Mouse (Mus musculus) embryonic facial prominence, embryonic 10.5 days (tissue): Measurements from ENCODE around the gene Cdon. TPM values are rescaled to one million over a fixed set of nuclear protein-coding genes. Genes with fewer than 3 reads are reported as not detected.

Source experiments
- DNase-seq: peaks from one replicate; pipeline ENCODE4 v3.0.0-alpha.2; 2017; ENCODE audit warnings: low spot score
- H3K27ac ChIP-seq: fragments of 300-500 bp; sonication (generic); replicated peaks from 2 replicates; pipeline ENCODE4 v1.5.1; 2016; ENCODE audit warnings: mild to moderate bottlenecking
- H3K27me3 ChIP-seq: fragments of 300-500 bp; sonication (generic); replicated peaks from 2 replicates; pipeline ENCODE4 v1.6.1; 2016; ENCODE audit warnings: low read depth, mild to moderate bottlenecking; ENCODE audit not compliant: poor library complexity, severe bottlenecking
- H3K36me3 ChIP-seq: fragments of 300-500 bp; sonication (generic); replicated peaks from 2 replicates; pipeline ENCODE4 v1.6.1; 2016; ENCODE audit warnings: mild to moderate bottlenecking, moderate library complexity
- H3K4me1 ChIP-seq: fragments of 300-500 bp; sonication (generic); 2 replicates; pipeline ENCODE4 v1.6.1; 2016
- H3K4me3 ChIP-seq: fragments of 300-500 bp; sonication (generic); 2 replicates; pipeline ENCODE4 v1.5.1; 2016; ENCODE audit warnings: mild to moderate bottlenecking, moderate library complexity
- H3K9me3 ChIP-seq: fragments of 300-500 bp; sonication (generic); 2 replicates; pipeline ENCODE4 v1.6.1; 2016; ENCODE audit warnings: mild to moderate bottlenecking
- WGBS: fragments of 180-500 bp; shearing (Covaris S2); methylation state at CpG from one replicate; pipeline ENCODE4 v1.1.7; 2016; 5-methylcytosine and 5-hydroxymethylcytosine counted together
- polyA plus RNA-seq: library from polyadenylated mRNA; unstranded; fragments of >200 nt; fragmentation: Nextera tagmentation; extraction: Ambion mirVana; gene quantifications from 2 replicates; pipeline ENCODE4 v1.2.1, GENCODE M21; 2016

Cdon gene
- polyA plus RNA-seq, 1 experiment from 2014 or later: 9.9 TPM

GRCm38 (mm10) chr9:35439754-35440153 lies 18.8 kb downstream of the Cdon start:
- Histone ChIP-seq H3K27me3 (peaks cover 47% of the 10 kb centered on the region), H3K9me3 (no peaks in the 10 kb centered on the region), H3K4me3 (no peak overlapping the region), H3K4me1 (peaks cover 50% of the 10 kb centered on the region), H3K27ac (no peak overlapping the region), H3K36me3 (no peaks in the 10 kb centered on the region; the same call in 1 of the 2 replicates)
- no peak for DNase-seq

GRCm38 (mm10) chr9:35442476-35442875 lies 21.5 kb downstream of the Cdon start:
- Histone ChIP-seq H3K36me3 (peaks cover 7% of the 10 kb centered on the region), H3K4me1 (peaks cover 47% of the 10 kb centered on the region), H3K4me3 (no peak overlapping the region), H3K9me3 (no peaks in the 10 kb centered on the region), H3K27ac (0 out of 2 replicates have a peak overlapping the region, but pooled peaks have one; percentile 24), H3K27me3 (peaks cover 63% of the 10 kb centered on the region)
- DNase-seq: no peak
- 19% methylated on average over 5 of the region's 5 CpGs for WGBS

GRCm38 (mm10) chr9:35443618-35444511 lies 22.9 kb downstream of the Cdon start:
- Histone ChIP-seq H3K4me1 (peaks cover 44% of the 10 kb centered on the region), H3K27ac (peak overlapping the region; percentile 66), H3K9me3 (no peaks in the 10 kb centered on the region), H3K4me3 (peak overlapping the region; percentile 28; the same call in 1 of the 2 replicates), H3K27me3 (peaks cover 55% of the 10 kb centered on the region), H3K36me3 (peaks cover 11% of the 10 kb centered on the region)
- WGBS: 18% methylated on average over 13 of the region's 13 CpGs
- peak; percentile 71 for DNase-seq

GRCm38 (mm10) chr9:35444512-35444886 lies 23.6 kb downstream of the Cdon start:
- H3K27me3 ChIP-seq: peaks cover 54% of the 10 kb centered on the region
- H3K9me3 ChIP-seq: no peaks in the 10 kb centered on the region
- H3K27ac ChIP-seq: peak overlapping the region; percentile 66
- 49% methylated on average over 8 of the region's 8 CpGs for WGBS
- DNase-seq: no peak
- H3K4me3 ChIP-seq: no peak overlapping the region
- H3K36me3 ChIP-seq: peaks cover 11% of the 10 kb centered on the region
- H3K4me1 ChIP-seq: peaks cover 43% of the 10 kb centered on the region

GRCm38 (mm10) chr9:35446916-35447315 lies 26.0 kb downstream of the Cdon start:
- Histone ChIP-seq H3K4me1 (peaks cover 43% of the 10 kb centered on the region), H3K27ac (no peak overlapping the region)
- 38% methylated on average over 4 of the region's 4 CpGs for WGBS

GRCm38 (mm10) chr9:35453311-35453710 lies 32.4 kb downstream of the Cdon start:
- H3K4me3 ChIP-seq: no peak overlapping the region
- no peak for DNase-seq
- peaks cover 73% of the 10 kb centered on the region for H3K36me3 ChIP-seq
- peaks cover 7% of the 10 kb centered on the region; the same call in 1 of the 2 replicates for H3K4me1 ChIP-seq
- no peaks in the 10 kb centered on the region for H3K9me3 ChIP-seq
- WGBS: 66% methylated on average over 6 of the region's 6 CpGs
- no peak overlapping the region for H3K27ac ChIP-seq
- peaks cover 16% of the 10 kb centered on the region for H3K27me3 ChIP-seq

More at GRCm38 (mm10) chr9:35446916-35447315, 26.0 kb downstream of the Cdon start:
- H3K4me3 ChIP-seq: no peak overlapping the region
- H3K36me3 ChIP-seq: peaks cover 16% of the 10 kb centered on the region
- peak; percentile 22 for DNase-seq
- peaks cover 42% of the 10 kb centered on the region for H3K27me3 ChIP-seq
- no peaks in the 10 kb centered on the region for H3K9me3 ChIP-seq

GRCm38 (mm10) chr9:35459594-35459993 lies 38.7 kb downstream of the Cdon start:
- Histone ChIP-seq H3K9me3 (no peaks in the 10 kb centered on the region), H3K27me3 (no peaks in the 10 kb centered on the region), H3K36me3 (peaks cover 83% of the 10 kb centered on the region), H3K4me1 (no peaks in the 10 kb centered on the region), H3K4me3 (no peak overlapping the region), H3K27ac (no peak overlapping the region)
- no peak for DNase-seq
- WGBS: 88% methylated on average over 8 of the region's 8 CpGs

- no peaks in the 10 kb centered on the region for H3K9me3 ChIP-seq
- peaks cover 67% of the 10 kb centered on the region for H3K36me3 ChIP-seq
- no peak overlapping the region for H3K27ac ChIP-seq
- WGBS: 75% methylated on average over 8 of the region's 8 CpGs
- no peak for DNase-seq
- H3K4me3 ChIP-seq: no peak overlapping the region
- no peaks in the 10 kb centered on the region for H3K27me3 ChIP-seq
- H3K4me1 ChIP-seq: no peaks in the 10 kb centered on the region
Measured at GRCm38 (mm10) chr9:35467264-35467817, 46.4 kb downstream of the Cdon start.

GRCm38 (mm10) chr9:35468913-35469312 lies 48.0 kb downstream of the Cdon start:
- Histone ChIP-seq H3K9me3 (no peaks in the 10 kb centered on the region), H3K36me3 (peaks cover 71% of the 10 kb centered on the region), H3K27me3 (no peaks in the 10 kb centered on the region), H3K4me3 (no peak overlapping the region), H3K27ac (no peak overlapping the region), H3K4me1 (no peaks in the 10 kb centered on the region)
- DNase-seq: no peak

- Histone ChIP-seq H3K9me3 (no peaks in the 10 kb centered on the region), H3K27ac (no peak overlapping the region), H3K27me3 (no peaks in the 10 kb centered on the region), H3K36me3 (peaks cover 96% of the 10 kb centered on the region), H3K4me3 (no peak overlapping the region), H3K4me1 (no peaks in the 10 kb centered on the region)
- WGBS: 89% methylated on average over 10 of the region's 10 CpGs
- no peak for DNase-seq
Measured at GRCm38 (mm10) chr9:35474104-35474724, 53.3 kb downstream of the Cdon start.

GRCm38 (mm10) chr9:35475394-35475793 lies 54.5 kb downstream of the Cdon start:
- H3K36me3 ChIP-seq: peaks cover 94% of the 10 kb centered on the region
- WGBS: 92% methylated on average over 7 of the region's 7 CpGs

GRCm38 (mm10) chr9:35479456-35479855 lies 58.5 kb downstream of the Cdon start:
- Histone ChIP-seq H3K4me1 (no peaks in the 10 kb centered on the region), H3K4me3 (no peak overlapping the region), H3K36me3 (peaks cover 90% of the 10 kb centered on the region), H3K27ac (no peak overlapping the region), H3K9me3 (no peaks in the 10 kb centered on the region), H3K27me3 (no peaks in the 10 kb centered on the region)
- DNase-seq: no peak
- 92% methylated on average over 6 of the region's 6 CpGs for WGBS

More at GRCm38 (mm10) chr9:35475394-35475793, 54.5 kb downstream of the Cdon start:
- no peaks in the 10 kb centered on the region for H3K4me1 ChIP-seq
- H3K27ac ChIP-seq: no peak overlapping the region
- no peak for DNase-seq
- no peak overlapping the region for H3K4me3 ChIP-seq
- no peaks in the 10 kb centered on the region for H3K9me3 ChIP-seq
- H3K27me3 ChIP-seq: no peaks in the 10 kb centered on the region
